Mouse (Mus musculus) midbrain, embryonic 11.5 days (tissue): ENCODE measurements at regions not wholly inside any gene's neighbourhood (a gene's known extent, or its start where the extent isn't known, plus 50 kb on each side); places are given as distances from the start of the nearest gene placed in this dataset. TPM values are rescaled to one million over a fixed set of nuclear protein-coding genes. Genes with fewer than 3 reads are reported as not detected.

ENCODE experiments used
- microRNA-seq: library from miRNA; unstranded; fragments of <30 nt; microRNA quantifications from one replicate; pipeline ENCODE4, GENCODE M21; 2017

Small RNA genes in the stretch of these regions (microRNA-seq; reads per million reads assigned to microRNA genes)
- not detected for gene Gm23075
